10 mouse cellular contexts compared by ENCODE assay signal in genomic region chr6:86816586-86816985, GRCm38 (mm10). TPM values are rescaled to one million over a fixed set of nuclear protein-coding genes. Genes with fewer than 3 reads are reported as not detected.
DNase-seq lines count a peak whose midpoint lies in the region; ATAC-seq and TF ChIP-seq lines count a peak whose summit lies in the region.
"Had no signal": no experiment of that assay in that cellular context is flagged by ENCODE, and none has a peak within 500 bp of the region (broad histone marks: within the 10 kb centered on the region; RNA-seq: fewer than 3 reads in every experiment).

No protein-coding gene starts in this region.

- H3K4me3 ChIP-seq in kidney, adult 2 months (ENCODE audit: insufficient read depth, low read depth, low read length): no peak overlapping the region
- H3K4me3 ChIP-seq in kidney, embryonic 14.5 days (ENCODE audit: low read length): no peak overlapping the region
- H3K4me3 ChIP-seq in ES-E14 (ENCODE audit: insufficient read depth in 1 of 2, low read depth in 1 of 2, low read length in 2 of 2, poor library complexity in 1 of 2, severe bottlenecking in 1 of 2): no peak overlapping the region
- no peak overlapping the region for H3K4me3 ChIP-seq in cortical plate, adult 2 months (ENCODE audit: insufficient read depth, low read length)
- H3K4me3 ChIP-seq: embryonic facial prominence, embryonic 13.5 days; midbrain, embryonic 12.5 days had no signal

- H3K9ac ChIP-seq in kidney, embryonic 14.5 days (ENCODE audit: low read depth, low read length): no peak overlapping the region
- no peak overlapping the region for H3K9ac ChIP-seq in ES-E14 (ENCODE audit: insufficient read depth, low read depth, low read length, poor library complexity, severe bottlenecking)
- H3K9ac ChIP-seq: embryonic facial prominence, embryonic 13.5 days; midbrain, embryonic 12.5 days had no signal

- no peaks in the 10 kb centered on the region for H3K9me3 ChIP-seq in kidney, embryonic 14.5 days (ENCODE audit: control insufficient read depth, low read length)
- H3K9me3 ChIP-seq in ES-E14 (ENCODE audit: control insufficient read depth, insufficient read depth, low read depth, low read length): no peaks in the 10 kb centered on the region
- H3K9me3 ChIP-seq: embryonic facial prominence, embryonic 13.5 days; midbrain, embryonic 12.5 days had no signal

- no peak overlapping the region for H3K27ac ChIP-seq in kidney, adult 2 months (ENCODE audit: insufficient read depth, low read depth, low read length)
- H3K27ac ChIP-seq in kidney, embryonic 14.5 days (ENCODE audit: low read depth, low read length): no peak overlapping the region
- no peak overlapping the region for H3K27ac ChIP-seq in ES-E14 (ENCODE audit: insufficient read depth, low read depth, low read length, poor library complexity, severe bottlenecking)
- no peak overlapping the region for H3K27ac ChIP-seq in cortical plate, adult 2 months (ENCODE audit: insufficient read depth, low read length)
- H3K27ac ChIP-seq: embryonic facial prominence, embryonic 13.5 days; midbrain, embryonic 12.5 days had no signal

- H3K36me3 ChIP-seq in kidney, adult 2 months (ENCODE audit: control insufficient read depth, insufficient read depth, low read length): no peaks in the 10 kb centered on the region
- H3K36me3 ChIP-seq in kidney, embryonic 14.5 days (ENCODE audit: control insufficient read depth, insufficient read depth, low read length): no peaks in the 10 kb centered on the region
- no peaks in the 10 kb centered on the region for H3K36me3 ChIP-seq in ES-E14 (ENCODE audit: control insufficient read depth, insufficient read depth, low read length, poor library complexity, severe bottlenecking)
- H3K36me3 ChIP-seq: embryonic facial prominence, embryonic 13.5 days; midbrain, embryonic 12.5 days had no signal

- no peak for TF ChIP-seq POLR2A in kidney, adult 2 months (IDR thresholded peaks at IDR 0.05; ENCODE audit: low read depth, low read length)
- TF ChIP-seq POLR2A in cortical plate, adult 2 months (IDR thresholded peaks at IDR 0.05; ENCODE audit: extremely low read depth, insufficient read depth, low read length): no peak

- 34% methylated on average over 8 of the region's 8 CpGs for whole genome bisulfite sequencing in kidney, adult 2 months
- 24% methylated on average over 8 of the region's 8 CpGs for WGBS in kidney, embryonic 14.5 days

- peak; percentile 61 for DNase-seq in kidney, adult 2 months
- peak; percentile 83 for DNase-seq in ES-E14 (ENCODE audit: low read depth, low spot score)
- peak; percentile 35 to 56 for DNase-seq in kidney, postnatal 4 days
- no peak for DNase-seq in layer of hippocampus, adult 9-10 months (ENCODE audit: low spot score)
- no peak for DNase-seq in left cerebral cortex, postnatal 4 days

- TF ChIP-seq CTCF in kidney, adult 2 months (conservative IDR thresholded peaks at IDR 0.05; ENCODE audit: insufficient read depth, insufficient read length, low read depth, low read length): peak; percentile 41
- TF ChIP-seq CTCF in cortical plate, adult 2 months (IDR thresholded peaks at IDR 0.05; ENCODE audit: extremely low read depth, insufficient read depth, low read length): peak; percentile 24; the same call in 1 of the 2 replicates

- H3K4me1 ChIP-seq in kidney, adult 2 months (ENCODE audit: control insufficient read depth, insufficient read depth, low read length): no peaks in the 10 kb centered on the region
- H3K4me1 ChIP-seq in kidney, embryonic 14.5 days (ENCODE audit: control insufficient read depth, insufficient read depth, low read length): peaks cover 7% of the 10 kb centered on the region
- peaks cover 10 to 17% of the 10 kb centered on the region in 2 experiments for H3K4me1 ChIP-seq in ES-E14 (ENCODE audit: control insufficient read depth in 2 of 2, insufficient read depth in 2 of 2, low read length in 2 of 2, poor library complexity in 1 of 2)
- H3K4me1 ChIP-seq in cortical plate, adult 2 months (ENCODE audit: control insufficient read depth, insufficient read depth, low read length): peaks cover 6% of the 10 kb centered on the region

- in situ Hi-C loops in ES-E14 (cut with MboI; ENCODE audit: low sequenced_read_pairs in 2 of 2, unreplicated experiment in 2 of 2): no loop called here

- H3K4me2 ChIP-seq in kidney, embryonic 14.5 days (replicated peaks; ENCODE audit: low read depth, low read length): no peak overlapping the region
- H3K4me2 ChIP-seq: embryonic facial prominence, embryonic 13.5 days; midbrain, embryonic 12.5 days had no signal

- ATAC-seq in kidney, embryonic 14.5 days (ENCODE audit: low FRiP score, low TSS enrichment): no peak
- no peak for ATAC-seq in megakaryocyte, adult 5-6 weeks (ENCODE audit: poor library complexity, severe bottlenecking)

- no peaks in the 10 kb centered on the region for H3K27me3 ChIP-seq in kidney, adult 2 months (replicated peaks; ENCODE audit: control insufficient read depth, insufficient read depth, low read length)
- no peaks in the 10 kb centered on the region for H3K27me3 ChIP-seq in kidney, embryonic 14.5 days (ENCODE audit: control insufficient read depth, insufficient read depth, low read length)
- H3K27me3 ChIP-seq: embryonic facial prominence, embryonic 13.5 days; midbrain, embryonic 12.5 days had no signal

- intact Hi-C loops in left cerebral cortex, postnatal 4 days (cut with DNase I): no loop called here

TF ChIP-seq in ES-E14, 5 proteins besides CTCF, POLR2A, EP300 and RAD21:
- TF ChIP-seq HCFC1 (IDR thresholded peaks at IDR 0.05; ENCODE audit: borderline replicate concordance, insufficient read depth, low read length) (no peak), CHD2 (IDR thresholded peaks at IDR 0.05; ENCODE audit: low read depth, low read length) (no peak), ZNF384 (IDR thresholded peaks at IDR 0.05; ENCODE audit: low read depth, low read length) (no peak), ZC3H11A (IDR thresholded peaks at IDR 0.05; ENCODE audit: borderline replicate concordance, low read depth, low read length) (no peak), MAFK (IDR thresholded peaks at IDR 0.05; ENCODE audit: insufficient read depth, low read depth, low read length) (no peak)
TF ChIP-seq in ES-E14: peak in this region for 0.

RNA-seq across cellular contexts. Expression of gene Anxa4, which starts 23.2 kb away (rescaled TPM):
- 57.2 and 68.8 TPM in 2 replicates for polyA plus RNA-seq in kidney, adult 2 months (2012; rRNA removed)
- polyA plus RNA-seq in kidney, embryonic 14.5 days (2014; fragmentation: Nextera tagmentation; extraction: Ambion mirVana): 28.1 and 34.7 TPM in 2 replicates
- 14.0 and 22.1 TPM in 2 replicates for total RNA-seq in ES-E14 (2012; rRNA removed)
- polyA plus RNA-seq in cortical plate, adult 2 months (2012; rRNA removed): 7.0 and 7.1 TPM in 2 replicates
- 41.8 and 43.7 TPM in 2 replicates for total RNA-seq in megakaryocyte, adult 5-6 weeks (2015)
- total RNA-seq in megakaryocyte, adult 5-6 weeks (2017): 55.9 and 65.7 TPM in 2 replicates
- 1 to 10 TPM; 3.1 to 4.5 TPM for total RNA-seq in left cerebral cortex, postnatal 4 days (2021)

RNA-seq across cellular contexts. Expression of gene Aak1, which starts 32.7 kb away (rescaled TPM):
- 28.9 and 30.6 TPM in 2 replicates for polyA plus RNA-seq in kidney, adult 2 months (2012; rRNA removed)
- polyA plus RNA-seq in kidney, embryonic 14.5 days (2014; fragmentation: Nextera tagmentation; extraction: Ambion mirVana): 11.2 and 18.2 TPM in 2 replicates
- total RNA-seq in ES-E14 (2012; rRNA removed): 17.5 and 20.0 TPM in 2 replicates
- polyA plus RNA-seq in cortical plate, adult 2 months (2012; rRNA removed): 152 and 173 TPM in 2 replicates
- total RNA-seq in megakaryocyte, adult 5-6 weeks (2015): 29.7 and 37.6 TPM in 2 replicates
- 5.3 and 12.9 TPM in 2 replicates for total RNA-seq in megakaryocyte, adult 5-6 weeks (2017)
- 100 to 1,000 TPM; 165 to 166 TPM for total RNA-seq in left cerebral cortex, postnatal 4 days (2021)

Comparison
In these comparisons a context has a peak if more than half of its experiments do, and no peak if none do; other contexts are left out.
1. DNase-seq: peak in kidney, adult 2 months (single experiment), ES-E14 (single experiment) and kidney, postnatal 4 days (2 of 2); none in layer of hippocampus, adult 9-10 months (single experiment) and left cerebral cortex, postnatal 4 days (single experiment).